Mouse (Mus musculus) erythroblast, embryonic 14.5 days (primary cell): ENCODE data around the gene Kif2c. TPM values are rescaled to one million over a fixed set of nuclear protein-coding genes. Genes with fewer than 3 reads are reported as not detected.

ENCODE experiments used
- H3K27me3 ChIP-seq: 2 replicates; pipeline ENCODE4 v1.6.1; 2012; ENCODE audit warnings: inconsistent platforms; ENCODE audit not compliant: control insufficient read depth
- H3K36me3 ChIP-seq: 2 replicates; pipeline ENCODE4 v1.6.1; 2012; ENCODE audit warnings: mild to moderate bottlenecking, inconsistent platforms; ENCODE audit not compliant: control insufficient read depth
- H3K4me1 ChIP-seq: 2 replicates; pipeline ENCODE4 v1.6.1; 2012; ENCODE audit warnings: inconsistent platforms; ENCODE audit not compliant: control insufficient read depth
- H3K4me3 ChIP-seq: replicated peaks from 2 replicates; pipeline ENCODE3; 2012; ENCODE audit warnings: moderate library complexity, mild to moderate bottlenecking, inconsistent platforms
- H3K9me3 ChIP-seq: 2 replicates; pipeline ENCODE4 v1.6.1; 2012; ENCODE audit warnings: low read length, inconsistent platforms, mixed read lengths; ENCODE audit not compliant: control insufficient read depth
- GATA1 ChIP-seq: IDR thresholded peaks from 2 replicates; pipeline ENCODE4 v1.6.1; 2012; ENCODE audit warnings: low read length, inconsistent platforms, mixed read lengths
- TAL1 ChIP-seq: IDR thresholded peaks from 3 replicates; pipeline ENCODE4 v1.6.1; 2012; ENCODE audit warnings: low read length, inconsistent platforms, mixed read lengths
- polyA plus RNA-seq: library from polyadenylated mRNA; stranded (reverse); fragments of >175 nt; gene quantifications from 2 replicates; pipeline ENCODE4 v1.2.3, GENCODE M21; 2012

The Kif2c gene
- polyA plus RNA-seq, 1 experiment: 1.6 TPM

DNA sequence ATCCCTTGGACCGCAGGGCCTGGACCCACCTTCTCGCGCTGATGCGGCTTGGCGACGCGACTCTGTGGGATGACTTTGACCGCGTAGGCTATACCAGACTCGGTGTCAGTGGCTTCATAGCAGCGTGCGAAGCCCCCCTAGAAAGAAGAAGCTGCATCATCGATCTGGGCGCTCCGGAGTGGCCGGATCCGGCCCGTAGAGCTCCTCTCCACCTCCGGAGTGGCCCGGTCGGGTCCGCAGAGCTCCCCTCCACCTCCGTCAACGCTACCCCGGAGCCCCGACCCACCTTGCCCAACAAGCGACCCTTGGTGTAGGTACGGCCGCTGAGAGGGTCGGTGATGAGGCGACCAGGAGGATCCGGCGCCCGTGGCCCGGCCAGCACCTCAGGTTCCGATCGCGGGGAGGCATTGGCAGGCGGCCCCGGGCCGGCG, 49.1 kb downstream of the Kif2c start:
- peaks cover 19% of the 10 kb centered on the region for H3K36me3 ChIP-seq
- peaks cover 30% of the 10 kb centered on the region for H3K27me3 ChIP-seq
- H3K4me1 ChIP-seq: peaks cover 51% of the 10 kb centered on the region
- peak overlapping the region; percentile 82 for H3K4me3 ChIP-seq
- no peak for TF ChIP-seq TAL1
- TF ChIP-seq GATA1: no peak
- peaks cover 4% of the 10 kb centered on the region; the same call in 1 of the 2 replicates for H3K9me3 ChIP-seq

- no peak for TF ChIP-seq GATA1
- TF ChIP-seq TAL1: no peak
These were observed 49.7 kb downstream of the Kif2c start for GRCm38 (mm10) chr4:117132794-117133143.

GRCm38 (mm10) chr4:117131890-117132793, 50.3 kb downstream of the Kif2c start:
- peaks cover 30% of the 10 kb centered on the region for H3K27me3 ChIP-seq
- no peak for TF ChIP-seq GATA1
- TF ChIP-seq TAL1: no peak
- H3K4me1 ChIP-seq: peaks cover 46% of the 10 kb centered on the region
- no peak overlapping the region for H3K4me3 ChIP-seq
- H3K9me3 ChIP-seq: peaks cover 4% of the 10 kb centered on the region; the same call in 1 of the 2 replicates
- peaks cover 21% of the 10 kb centered on the region for H3K36me3 ChIP-seq

More at GRCm38 (mm10) chr4:117132794-117133143, 49.7 kb downstream of the Kif2c start:
- H3K4me3 ChIP-seq: peak overlapping the region; percentile 82
- H3K9me3 ChIP-seq: peaks cover 4% of the 10 kb centered on the region; the same call in 1 of the 2 replicates
- H3K36me3 ChIP-seq: peaks cover 21% of the 10 kb centered on the region
- H3K27me3 ChIP-seq: peaks cover 30% of the 10 kb centered on the region
- peaks cover 46% of the 10 kb centered on the region for H3K4me1 ChIP-seq

DNA sequence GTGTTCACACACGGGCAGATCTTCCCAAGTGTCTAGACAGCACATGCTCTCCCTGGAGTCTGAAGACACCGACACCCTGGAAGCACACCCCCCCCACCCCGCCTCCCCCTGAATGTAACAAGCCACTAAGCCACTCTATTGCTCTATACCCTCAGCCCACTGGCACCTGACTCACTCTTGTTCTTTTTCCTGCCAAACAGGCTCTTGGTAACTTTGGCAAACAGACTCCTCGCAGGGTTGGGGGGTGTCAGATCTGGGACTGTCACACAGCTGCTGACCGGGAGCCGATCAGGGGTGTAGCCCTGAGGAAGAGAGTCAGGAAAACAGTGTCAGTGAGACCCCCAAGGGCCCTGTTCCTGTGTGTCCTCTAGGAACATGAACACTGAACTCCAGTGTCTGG, 51.2 kb downstream of the Kif2c start:
- TF ChIP-seq TAL1: no peak
- TF ChIP-seq GATA1: no peak
- Histone ChIP-seq H3K4me1 (peaks cover 45% of the 10 kb centered on the region), H3K4me3 (no peak overlapping the region), H3K9me3 (peaks cover 4% of the 10 kb centered on the region; the same call in 1 of the 2 replicates), H3K27me3 (peaks cover 30% of the 10 kb centered on the region), H3K36me3 (peaks cover 21% of the 10 kb centered on the region)

- Histone ChIP-seq H3K27me3 (peaks cover 30% of the 10 kb centered on the region), H3K36me3 (peaks cover 21% of the 10 kb centered on the region), H3K9me3 (peaks cover 4% of the 10 kb centered on the region; the same call in 1 of the 2 replicates), H3K4me3 (no peak overlapping the region), H3K4me1 (peaks cover 44% of the 10 kb centered on the region)
- TF ChIP-seq GATA1: no peak
These were observed 51.6 kb downstream of the Kif2c start for GRCm38 (mm10) chr4:117130790-117131189.

DNA sequence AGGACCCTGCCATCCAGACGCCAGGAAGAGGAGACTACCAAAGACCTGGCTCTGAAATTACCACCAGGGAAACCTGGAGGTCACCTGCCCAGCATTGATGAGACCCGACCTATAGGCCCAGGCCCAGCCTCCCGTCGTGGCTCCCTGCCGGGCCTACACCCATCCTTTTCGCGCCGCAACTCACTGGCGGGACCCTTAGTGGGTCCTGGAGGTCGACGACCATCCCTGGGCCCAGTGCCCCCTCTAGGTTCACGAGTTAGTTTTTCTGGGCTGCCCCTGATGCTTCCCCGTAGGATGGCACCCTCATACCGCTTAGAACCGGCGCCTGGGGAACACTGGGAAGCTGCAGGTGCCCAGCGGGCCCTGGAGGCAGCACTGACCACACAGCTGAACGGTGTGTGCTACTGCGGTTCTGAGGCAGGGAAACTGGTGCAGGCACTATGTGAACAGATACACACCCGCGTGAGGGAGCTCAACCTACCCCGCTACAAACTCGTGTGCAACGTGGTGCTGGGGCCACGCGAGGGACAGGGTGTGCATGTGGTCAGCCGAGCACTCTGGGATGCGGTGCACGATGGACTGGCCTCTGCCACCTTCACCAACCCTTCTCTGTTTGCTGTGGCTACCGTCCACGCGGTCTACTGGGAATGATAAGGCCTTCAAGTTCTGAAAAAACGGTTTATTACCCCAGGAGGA, 54.3 kb downstream of the Kif2c start:
- no peak overlapping the region for H3K4me3 ChIP-seq
- peaks cover 42% of the 10 kb centered on the region for H3K4me1 ChIP-seq
- TF ChIP-seq GATA1: no peak
- no peak for TF ChIP-seq TAL1
- peaks cover 21% of the 10 kb centered on the region for H3K36me3 ChIP-seq
- peaks cover 21% of the 10 kb centered on the region for H3K27me3 ChIP-seq
- H3K9me3 ChIP-seq: peaks cover under 1% of the 10 kb centered on the region; the same call in 1 of the 2 replicates

DNA sequence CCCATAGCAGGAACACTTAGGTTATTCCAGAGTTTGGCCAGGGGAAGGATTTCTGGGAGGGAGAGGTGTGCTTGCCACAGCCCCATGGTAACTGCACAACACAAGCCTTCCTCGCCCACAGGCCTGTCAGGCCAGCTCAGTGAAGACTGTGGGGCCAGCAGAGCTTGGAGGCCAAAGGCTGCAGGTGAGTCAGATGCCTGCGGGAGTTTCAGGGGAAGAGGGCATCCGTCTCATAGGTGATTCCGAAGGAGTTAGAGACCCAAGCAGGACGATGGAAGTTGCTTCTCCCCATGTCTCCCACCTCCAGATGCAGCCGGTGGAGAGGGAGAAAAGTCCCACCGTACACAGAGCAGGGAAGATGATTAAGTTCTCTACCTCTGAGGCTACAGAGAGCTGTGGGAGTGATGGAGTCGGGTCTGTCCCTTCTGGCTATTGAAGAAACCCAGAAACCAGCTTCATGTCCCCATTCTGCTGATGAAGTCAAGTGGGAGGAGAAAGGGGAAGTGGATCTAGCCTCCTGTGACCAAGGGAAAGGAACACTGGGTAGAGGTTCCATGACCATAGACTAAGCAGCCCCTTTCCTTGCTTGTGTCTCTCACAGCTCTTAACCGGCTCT, 55.7 kb downstream of the Kif2c start, which contains the start of gene Tctex1d4:
TSS of gene Tctex1d4 (plus strand) at position 120 of the 616 bp plus-strand sequence.
- Histone ChIP-seq H3K27me3 (peaks cover 7% of the 10 kb centered on the region), H3K4me3 (no peak within 1 kb of the TSS), H3K4me1 (peaks cover 34% of the 10 kb centered on the region), H3K9me3 (no peaks in the 10 kb centered on the region), H3K36me3 (peaks cover 20% of the 10 kb centered on the region)
- TF ChIP-seq GATA1: no peak
- no peak for TF ChIP-seq TAL1

GRCm38 (mm10) chr4:117125910-117126674, 56.3 kb downstream of the Kif2c start:
- no peaks in the 10 kb centered on the region for H3K9me3 ChIP-seq
- TF ChIP-seq TAL1 (no peak), GATA1 (no peak)
- no peak overlapping the region for H3K4me3 ChIP-seq
- H3K36me3 ChIP-seq: peaks cover 17% of the 10 kb centered on the region
- H3K27me3 ChIP-seq: peaks cover 3% of the 10 kb centered on the region; the same call in 1 of the 2 replicates
- H3K4me1 ChIP-seq: peaks cover 39% of the 10 kb centered on the region
